Mouse (Mus musculus) stomach, embryonic 14.5 days (tissue): ENCODE measurements around the gene Cpm. TPM values are rescaled to one million over a fixed set of nuclear protein-coding genes. Genes with fewer than 3 reads are reported as not detected.
A peak's percentile ranks its signal among the peaks of the same experiment; 100 is the strongest.

ENCODE experiments used
- ATAC-seq: fragments of 200-750 bp; cut with Nextera tagmentation; 2 replicates; pipeline ENCODE4 v1.8.0; 2017; ENCODE audit warnings: low read depth, moderate TSS enrichment; ENCODE audit not compliant: insufficient number of reproducible peaks, insufficient read depth, low FRiP score
- H3K27ac ChIP-seq: fragments of 300-500 bp; sonication (generic); 2 replicates; pipeline ENCODE4 v1.5.1; 2014; ENCODE audit warnings: mild to moderate bottlenecking, low read length, moderate library complexity, mixed read lengths
- H3K27me3 ChIP-seq: fragments of 300-500 bp; sonication (generic); 2 replicates; pipeline ENCODE4 v1.6.1; 2014; ENCODE audit warnings: low read length, control low read depth, mixed read lengths; ENCODE audit not compliant: control insufficient read depth, insufficient read depth
- H3K36me3 ChIP-seq: fragments of 300-500 bp; sonication (generic); 2 replicates; pipeline ENCODE4 v1.6.1; 2014; ENCODE audit warnings: mild to moderate bottlenecking, control low read depth, low read length, moderate library complexity, mixed read lengths; ENCODE audit not compliant: control insufficient read depth, insufficient read depth
- H3K4me1 ChIP-seq: fragments of 300-500 bp; sonication (generic); 2 replicates; pipeline ENCODE4 v1.6.1; 2014; ENCODE audit warnings: low read length, control low read depth, mixed read lengths; ENCODE audit not compliant: control insufficient read depth, insufficient read depth
- H3K4me2 ChIP-seq: fragments of 300-500 bp; sonication (generic); replicated peaks from 2 replicates; pipeline ENCODE4 v1.6.1; 2014; ENCODE audit warnings: low read depth, low read length, control low read depth
- H3K4me3 ChIP-seq: fragments of 300-500 bp; sonication (generic); 2 replicates; pipeline ENCODE4 v1.5.1; 2014; ENCODE audit warnings: low read depth, low read length, control low read depth
- H3K9ac ChIP-seq: fragments of 300-500 bp; sonication (generic); replicated peaks from 2 replicates; pipeline ENCODE4 v1.6.1; 2014; ENCODE audit warnings: low read depth, mild to moderate bottlenecking, control low read depth, low read length, moderate library complexity, mixed read lengths
- H3K9me3 ChIP-seq: fragments of 300-500 bp; sonication (generic); 2 replicates; pipeline ENCODE4 v1.6.1; 2016; ENCODE audit warnings: low read depth, low read length, control low read depth; ENCODE audit not compliant: control insufficient read depth
- WGBS: fragments of 180-500 bp; shearing (Covaris S2); extraction: QIAGEN DNeasy Blood & Tissue Kit; methylation state at CpG from one replicate; pipeline ENCODE4 v1.1.7; 2014; 5-methylcytosine and 5-hydroxymethylcytosine counted together
- polyA plus RNA-seq: library from polyadenylated mRNA; unstranded; fragments of >200 nt; fragmentation: Nextera tagmentation; extraction: Ambion mirVana; gene quantifications from 2 replicates; pipeline ENCODE4 v1.2.1, GENCODE M21; 2014

Cpm gene
- polyA plus RNA-seq, 1 experiment from 2014 or later: 95.8 TPM

DNA sequence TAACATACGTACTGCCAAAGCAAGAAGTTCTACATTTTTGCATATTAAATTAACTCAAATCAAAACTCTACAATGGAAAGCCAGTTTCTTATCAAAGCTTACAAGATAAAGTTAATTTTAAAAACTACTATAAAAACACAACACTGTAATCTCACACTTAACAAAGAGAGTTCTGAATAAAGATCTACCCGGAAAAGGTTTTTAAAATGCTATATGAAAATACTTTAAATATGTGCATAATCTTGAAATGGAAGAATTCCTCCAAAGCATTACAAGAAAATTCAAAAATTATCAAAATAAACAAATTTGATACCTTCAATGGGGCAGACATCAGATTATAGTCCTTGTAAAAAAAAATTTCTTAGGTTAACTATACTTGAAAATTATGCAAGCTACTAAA, 79.1 kb downstream of the Cpm start:
- H3K4me2 ChIP-seq: no peak overlapping the region
- peaks cover 29% of the 10 kb centered on the region for H3K36me3 ChIP-seq
- 94% methylated on average over 2 of the region's 2 CpGs for WGBS
- peaks cover 4% of the 10 kb centered on the region; the same call in 1 of the 2 replicates for H3K4me1 ChIP-seq
- no peak overlapping the region for H3K27ac ChIP-seq
- H3K4me3 ChIP-seq: no peak overlapping the region
- H3K27me3 ChIP-seq: no peaks in the 10 kb centered on the region
- ATAC-seq: no peak
- no peaks in the 10 kb centered on the region for H3K9me3 ChIP-seq
- H3K9ac ChIP-seq: no peak overlapping the region

DNA sequence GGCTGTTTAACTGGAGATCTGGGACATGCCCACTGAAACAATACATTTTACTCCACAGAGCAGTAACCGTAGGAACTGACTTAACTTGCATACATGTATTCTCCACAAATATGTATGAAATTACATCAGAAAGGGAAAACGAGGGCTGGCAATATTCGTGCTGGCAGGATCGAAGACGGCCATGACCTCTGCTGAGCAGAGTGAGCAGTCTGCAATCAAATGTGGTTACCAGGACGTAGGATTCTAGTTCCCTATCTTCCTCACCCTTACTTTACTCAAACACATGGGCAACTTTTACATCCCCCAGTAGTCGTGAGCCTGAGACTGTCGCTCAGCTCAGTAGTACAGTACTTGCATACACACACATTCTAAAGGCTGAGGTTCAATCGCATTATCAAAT, 79.6 kb downstream of the Cpm start:
- WGBS: 84% methylated on average over 9 of the region's 9 CpGs
- H3K27me3 ChIP-seq: no peaks in the 10 kb centered on the region

DNA sequence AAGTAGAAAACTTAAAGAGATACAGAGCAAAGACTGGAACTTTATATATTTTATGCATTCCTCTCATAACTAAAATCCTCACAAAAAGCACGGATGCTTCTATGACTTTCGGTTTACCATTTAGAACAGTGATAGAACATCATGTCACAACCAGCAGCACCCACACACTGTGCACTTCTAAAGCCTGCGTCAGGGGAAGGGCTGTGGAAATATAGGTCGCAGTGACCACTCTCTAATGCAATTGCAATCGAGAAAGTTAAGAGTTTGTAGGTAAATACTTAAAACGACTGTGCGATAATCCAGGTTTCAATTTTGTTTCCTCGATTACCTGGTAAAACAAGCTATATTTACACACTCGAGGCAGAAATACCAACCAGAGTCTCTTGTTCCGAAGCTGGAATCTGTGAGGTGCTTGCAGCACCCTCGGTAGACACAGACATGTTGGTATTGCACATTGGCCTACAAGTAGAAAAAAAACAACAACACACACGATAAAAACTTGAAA, 80.1 kb downstream of the Cpm start:
- Histone ChIP-seq H3K36me3 (peaks cover 19% of the 10 kb centered on the region), H3K9me3 (no peaks in the 10 kb centered on the region), H3K4me1 (peaks cover 4% of the 10 kb centered on the region; the same call in 1 of the 2 replicates), H3K27ac (peak overlapping the region; percentile 98; the same call in 1 of the 2 replicates), H3K27me3 (no peaks in the 10 kb centered on the region), H3K9ac (peak overlapping the region; percentile 99), H3K4me2 (peak overlapping the region; percentile 70), H3K4me3 (peak overlapping the region; percentile 81)
- ATAC-seq: no peak
- WGBS: 39% methylated on average over 12 of the region's 12 CpGs

More for the DNA sequence above, 79.6 kb downstream of the Cpm start:
- peaks cover 4% of the 10 kb centered on the region; the same call in 1 of the 2 replicates for H3K4me1 ChIP-seq
- peak overlapping the region; percentile 81; the same call in 1 of the 2 replicates for H3K4me3 ChIP-seq
- ATAC-seq: no peak
- H3K36me3 ChIP-seq: peaks cover 24% of the 10 kb centered on the region
- H3K9me3 ChIP-seq: no peaks in the 10 kb centered on the region
- H3K9ac ChIP-seq: 0 out of 2 replicates have a peak overlapping the region, but pooled peaks have one; percentile 14
- no peak overlapping the region for H3K27ac ChIP-seq
- H3K4me2 ChIP-seq: peak overlapping the region; percentile 70

DNA sequence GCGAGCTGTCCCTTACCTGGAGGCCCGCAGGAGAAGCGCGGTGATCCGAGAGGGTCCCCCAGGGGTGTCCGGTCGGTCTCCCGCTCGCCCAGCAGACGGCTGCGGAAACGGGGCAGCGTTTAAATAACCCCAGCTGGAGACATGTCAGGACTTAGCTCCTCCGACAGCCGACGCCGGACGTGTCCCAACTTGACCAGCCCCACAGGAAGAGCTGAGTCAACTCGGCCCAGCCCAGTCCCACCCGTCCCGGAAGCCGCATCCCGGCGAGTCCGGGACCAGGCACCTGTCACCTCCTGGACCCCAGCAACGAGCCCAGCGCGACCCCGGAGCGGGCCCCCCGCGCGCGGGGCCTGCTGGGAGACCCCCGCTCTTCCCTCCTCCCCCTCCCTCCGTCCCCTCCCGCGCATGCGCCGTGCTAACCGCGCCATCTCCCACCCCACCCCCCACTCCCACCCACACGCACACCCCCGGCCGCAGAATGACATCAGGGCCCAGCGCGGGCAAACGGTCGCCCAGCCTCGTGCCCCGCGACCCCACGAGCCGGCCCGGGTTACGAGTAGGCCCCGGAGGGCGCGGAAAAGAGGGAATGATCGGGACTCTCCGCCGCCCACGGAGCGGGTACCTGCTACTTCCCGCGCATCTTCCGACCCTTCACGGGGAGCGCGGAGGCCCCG, 80.8 kb downstream of the Cpm start:
- ATAC-seq: peak; percentile 76
- peaks cover 17% of the 10 kb centered on the region for H3K36me3 ChIP-seq
- H3K4me3 ChIP-seq: peak overlapping the region; percentile 81
- H3K27me3 ChIP-seq: no peaks in the 10 kb centered on the region
- H3K9ac ChIP-seq: peak overlapping the region; percentile 99
- under 1% methylated on average over 61 of the region's 71 CpGs for WGBS
- no peaks in the 10 kb centered on the region for H3K9me3 ChIP-seq
- peak overlapping the region; percentile 98 for H3K27ac ChIP-seq
- H3K4me1 ChIP-seq: peaks cover 4% of the 10 kb centered on the region; the same call in 1 of the 2 replicates
- H3K4me2 ChIP-seq: peak overlapping the region; percentile 70

DNA sequence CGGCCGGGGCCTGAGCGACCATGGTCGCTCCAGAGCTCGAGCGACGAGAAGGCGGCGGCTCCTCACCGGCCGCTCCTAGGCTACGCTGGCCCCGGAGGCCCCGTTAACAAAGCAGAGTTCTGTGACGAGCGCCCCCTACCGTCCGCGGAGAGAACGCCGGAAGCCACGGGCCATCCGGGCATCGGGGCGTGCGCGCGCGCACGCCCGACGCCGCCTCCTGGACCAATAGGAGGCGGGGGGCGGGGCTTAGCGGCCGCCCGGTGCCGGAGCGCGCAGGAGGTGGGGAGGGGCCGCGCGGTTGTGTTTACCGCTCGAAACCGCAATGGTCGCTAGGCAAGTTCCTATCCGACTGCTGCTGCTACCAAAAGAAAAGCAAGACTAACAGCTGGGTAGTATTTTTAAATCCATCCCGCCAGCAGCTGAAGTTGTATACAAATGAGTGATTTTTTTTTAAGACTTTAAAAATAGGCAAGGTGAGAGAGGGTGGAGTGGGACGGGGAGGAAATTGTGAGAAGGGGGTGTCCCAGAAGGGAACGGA, 81.4 kb downstream of the Cpm start, which contains the start of gene Mdm2:
Gene Mdm2 (minus strand): TSS at position 155 of the 538 bp plus-strand sequence.
- ATAC-seq: peak; percentile 94
- peak within 1 kb of the TSS; percentile 99 for H3K9ac ChIP-seq
- H3K4me1 ChIP-seq: peaks cover 4% of the 10 kb centered on the region; the same call in 1 of the 2 replicates
- H3K9me3 ChIP-seq: no peaks in the 10 kb centered on the region
- peaks cover 12% of the 10 kb centered on the region for H3K36me3 ChIP-seq
- H3K4me3 ChIP-seq: peak within 1 kb of the TSS; percentile 81
- under 1% methylated on average over 52 of the region's 52 CpGs for WGBS
- no peaks in the 10 kb centered on the region for H3K27me3 ChIP-seq
- peak within 1 kb of the TSS; percentile 70 for H3K4me2 ChIP-seq
- peak within 1 kb of the TSS; percentile 98 for H3K27ac ChIP-seq

DNA sequence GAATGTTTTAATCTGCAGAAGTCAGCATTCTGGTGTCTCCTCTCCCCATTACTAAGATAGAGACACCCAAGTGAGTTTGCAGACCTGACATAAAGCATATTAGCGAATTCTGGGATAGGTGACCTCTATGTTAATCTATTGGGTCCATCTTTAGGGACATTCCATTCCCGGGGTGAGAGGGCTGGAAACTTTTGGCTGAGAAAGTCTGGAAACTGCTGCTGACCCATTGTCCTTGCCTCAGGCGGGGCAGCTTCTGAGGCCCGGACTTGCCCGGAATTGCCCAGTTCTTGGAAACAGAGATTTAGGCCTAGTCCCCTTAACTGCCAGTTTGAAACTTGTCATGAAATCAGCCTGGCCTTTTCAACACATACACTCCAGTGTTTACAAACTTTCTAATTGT, 82.1 kb downstream of the Cpm start:
- 0 out of 2 replicates have a peak overlapping the region, but pooled peaks have one; percentile 45 for H3K9ac ChIP-seq
- ATAC-seq: no peak
- H3K4me1 ChIP-seq: peaks cover 4% of the 10 kb centered on the region; the same call in 1 of the 2 replicates
- H3K4me2 ChIP-seq: peak overlapping the region; percentile 55
- no peaks in the 10 kb centered on the region for H3K9me3 ChIP-seq
- peaks cover 12% of the 10 kb centered on the region for H3K36me3 ChIP-seq
- H3K27me3 ChIP-seq: no peaks in the 10 kb centered on the region
- peak overlapping the region; percentile 81 for H3K4me3 ChIP-seq
- WGBS: 73% methylated on average over 5 of the region's 5 CpGs
- no peak overlapping the region for H3K27ac ChIP-seq

DNA sequence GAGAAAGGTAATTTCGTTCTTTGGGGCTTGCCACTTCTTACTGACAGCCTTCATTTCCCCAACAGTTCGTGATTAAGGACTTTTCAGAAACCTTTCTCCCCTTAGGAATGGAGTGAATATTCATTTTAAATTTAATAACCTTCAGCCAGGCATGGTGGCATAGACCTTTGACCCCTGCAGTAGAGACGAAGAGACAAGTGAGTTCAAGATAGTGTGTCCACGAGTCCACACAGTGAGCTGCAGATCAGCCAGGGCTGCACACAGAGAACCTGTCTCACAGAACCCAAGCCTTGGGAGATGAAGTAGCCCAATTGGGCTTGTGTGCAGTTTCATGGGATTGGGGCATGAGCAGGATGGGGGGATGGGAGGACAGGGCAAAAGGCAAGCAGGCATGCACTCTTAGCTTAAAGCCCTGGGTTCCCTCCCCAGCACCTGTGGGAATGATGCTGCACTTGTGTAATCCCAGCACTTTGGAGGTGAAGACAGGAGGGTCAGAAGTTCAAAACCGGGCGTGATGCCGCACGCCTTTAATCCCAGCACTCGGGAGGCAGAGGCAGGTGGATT, 83.0 kb downstream of the Cpm start:
- H3K27ac ChIP-seq: no peak overlapping the region
- WGBS: 87% methylated on average over 9 of the region's 9 CpGs

DNA sequence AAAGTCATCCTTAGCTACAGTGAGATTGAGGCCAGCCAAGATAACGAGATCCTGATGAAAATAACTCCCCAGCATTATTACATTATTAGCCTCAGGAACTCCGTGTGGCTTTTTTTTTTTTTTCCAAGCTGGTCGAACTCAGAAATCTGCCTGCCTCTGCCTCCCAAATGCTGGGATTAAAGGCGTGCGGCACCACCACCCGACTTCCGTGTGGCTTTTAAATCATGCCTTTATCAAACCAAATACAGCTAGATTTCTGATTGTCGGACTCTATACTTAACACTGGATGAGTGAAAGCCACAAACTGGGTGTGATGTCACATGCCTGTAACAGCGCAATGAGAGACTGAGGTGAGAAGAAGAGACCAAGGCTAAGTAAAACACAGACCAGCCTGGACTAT, 83.6 kb downstream of the Cpm start:
- H3K4me1 ChIP-seq: peaks cover 4% of the 10 kb centered on the region; the same call in 1 of the 2 replicates
- H3K27ac ChIP-seq: no peak overlapping the region
- no peak overlapping the region for H3K4me3 ChIP-seq
- 92% methylated on average over 9 of the region's 9 CpGs for WGBS
- ATAC-seq: no peak
- H3K9me3 ChIP-seq: no peaks in the 10 kb centered on the region
- H3K27me3 ChIP-seq: no peaks in the 10 kb centered on the region
- H3K36me3 ChIP-seq: peaks cover 4% of the 10 kb centered on the region; the same call in 1 of the 2 replicates
- H3K4me2 ChIP-seq: no peak overlapping the region
- no peak overlapping the region for H3K9ac ChIP-seq

More for the DNA sequence above, 83.0 kb downstream of the Cpm start:
- no peak for ATAC-seq
- H3K9ac ChIP-seq: no peak overlapping the region
- H3K4me2 ChIP-seq: no peak overlapping the region
- H3K9me3 ChIP-seq: no peaks in the 10 kb centered on the region
- H3K4me3 ChIP-seq: no peak overlapping the region
- peaks cover 4% of the 10 kb centered on the region; the same call in 1 of the 2 replicates for H3K4me1 ChIP-seq
- H3K27me3 ChIP-seq: no peaks in the 10 kb centered on the region
- H3K36me3 ChIP-seq: peaks cover 4% of the 10 kb centered on the region; the same call in 1 of the 2 replicates
